Mouse (Mus musculus) liver, postnatal 0 days (tissue): Measurements from ENCODE around the gene Cenpf.

Experiments
- CTCF ChIP-seq: sonication (generic); IDR thresholded peaks from 2 replicates; pipeline ENCODE4 v1.5.1; 2016; ENCODE audit warnings: antibody characterized with exemption, low read depth
- EP300 ChIP-seq: IDR thresholded peaks from 2 replicates; pipeline ENCODE4 v1.6.1; 2016; ENCODE audit warnings: antibody characterized with exemption, low read depth, mild to moderate bottlenecking

DNA sequence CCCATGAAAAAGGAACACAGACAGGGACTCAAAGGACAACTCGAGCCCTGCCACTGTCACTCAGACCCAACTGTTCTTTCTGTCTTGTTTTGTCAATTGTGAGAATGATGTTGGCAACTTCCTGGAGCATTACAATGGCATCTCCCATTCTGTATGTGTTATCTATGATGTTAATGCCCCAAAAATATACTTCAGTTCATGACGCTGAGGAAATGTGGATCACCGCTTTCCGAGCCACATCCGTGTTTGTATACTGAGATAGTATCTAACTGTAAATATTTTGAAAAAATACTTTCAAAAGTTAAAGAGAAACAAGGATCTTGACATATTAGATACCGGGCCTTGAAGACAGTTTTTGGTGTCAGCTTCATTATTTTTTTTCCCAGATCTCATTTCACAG, 1.9 kb downstream of the Cenpf start:
- TF ChIP-seq CTCF = no peak
- no peak for TF ChIP-seq EP300
